Mouse (Mus musculus): ENCODE results near the gene Inha.
A peak's percentile ranks its signal among the peaks of the same experiment; 100 is the strongest.

Gene Inha

GRCm38 (mm10) chr1:75507006-75507405 is at the start of gene Inha:
Gene Inha, plus strand, starts transcription at chr1:75507077.
- DNase-seq: no peak

DNA sequence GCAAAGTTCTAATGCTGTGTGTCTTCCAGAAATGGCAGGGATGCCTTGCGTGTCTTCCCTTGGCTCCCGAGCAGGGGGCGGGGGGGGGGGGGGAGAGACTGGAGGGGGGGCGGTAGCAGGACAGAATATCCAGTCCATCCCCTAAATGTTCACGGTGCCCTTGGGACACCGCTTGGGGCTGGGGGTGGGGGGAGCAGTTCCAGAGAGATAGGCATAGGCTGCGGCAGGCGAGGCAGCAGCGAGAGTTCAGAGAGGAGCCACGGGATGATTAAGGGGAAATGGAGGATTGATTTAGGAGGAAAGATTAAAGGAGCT is 49.2 kb upstream of the Inha start:
- DNase-seq: no peak

DNA sequence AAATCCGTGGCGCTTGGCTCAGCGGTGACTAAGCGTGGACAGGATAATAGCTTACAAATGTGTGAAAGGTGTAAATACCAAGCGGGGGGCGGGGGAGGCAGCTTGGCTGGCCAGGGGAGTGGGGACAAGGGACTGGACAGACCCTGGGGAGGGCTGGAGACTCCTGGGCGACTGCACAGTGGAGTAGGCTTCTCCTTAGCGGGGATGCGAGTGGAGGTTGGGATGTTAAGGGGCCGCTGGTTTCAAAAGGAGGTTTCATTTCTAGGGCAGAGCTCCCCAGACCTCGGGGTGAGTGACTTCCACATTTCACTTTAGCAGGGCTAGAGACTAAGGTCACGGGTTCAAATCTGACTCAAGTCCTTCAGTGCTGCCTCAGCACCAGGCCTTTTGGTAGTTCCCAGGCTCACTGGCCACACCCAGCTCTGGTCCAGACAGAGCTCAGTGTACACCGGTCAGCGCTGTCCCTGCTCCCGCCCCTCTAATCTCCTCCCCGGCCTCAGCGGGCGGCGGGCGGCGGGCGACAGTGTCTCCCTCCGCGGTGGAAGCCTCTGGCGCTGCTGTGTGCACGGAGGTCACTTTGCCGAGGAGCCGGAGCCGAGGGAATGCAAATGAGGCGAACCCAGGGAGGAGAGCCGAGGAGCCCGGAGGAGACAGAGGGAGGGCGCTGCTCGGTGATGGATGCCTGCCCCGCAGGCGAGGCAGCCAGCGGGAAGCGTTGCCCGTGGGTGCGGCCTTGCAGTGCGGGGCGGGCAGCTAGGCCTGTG is 48.7 kb upstream of the Inha start:
- no peak for DNase-seq

DNA sequence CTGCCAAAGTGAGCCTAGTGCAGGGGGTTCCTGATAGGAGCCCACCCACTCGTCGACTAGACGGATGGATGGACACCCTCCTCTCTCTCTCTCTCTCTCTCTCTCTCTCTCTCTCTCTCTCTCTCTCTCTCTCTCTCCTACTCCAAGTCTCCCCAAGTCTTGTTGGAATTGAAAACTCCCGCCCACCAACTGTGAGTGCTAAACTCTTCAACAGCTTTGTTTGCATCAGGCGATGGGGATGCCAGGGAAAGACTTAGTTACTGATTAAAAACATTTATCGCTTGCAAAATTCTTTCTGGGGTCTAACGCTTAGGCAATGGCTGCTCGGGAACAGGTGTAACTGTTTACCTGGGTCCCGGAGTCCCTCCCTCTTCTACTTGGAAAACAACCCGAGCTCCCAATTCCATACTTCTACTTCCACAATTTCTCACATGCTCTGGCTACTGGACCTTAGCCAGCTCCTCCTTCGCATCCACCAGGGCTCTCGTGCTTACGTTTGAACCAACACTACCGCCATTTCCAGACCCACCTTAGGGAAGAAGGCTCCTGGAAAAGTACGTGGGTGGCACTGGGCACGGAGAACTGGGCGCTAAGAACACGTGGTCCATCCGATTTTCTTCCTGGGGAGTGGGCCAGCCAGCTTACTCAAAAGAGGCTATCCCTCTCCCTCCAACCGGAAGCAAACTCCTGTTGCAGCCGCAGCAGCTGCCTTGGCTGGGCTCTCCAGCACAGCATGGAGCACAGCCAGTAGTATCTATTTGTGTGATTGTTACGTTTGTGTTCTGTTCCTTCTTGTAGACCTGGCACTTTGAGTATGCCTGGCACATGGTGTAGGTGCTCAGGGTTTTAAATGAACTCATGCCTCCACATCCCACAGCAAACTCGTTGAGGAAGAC is 47.8 kb upstream of the Inha start:
- DNase-seq: peak; percentile 68

DNA sequence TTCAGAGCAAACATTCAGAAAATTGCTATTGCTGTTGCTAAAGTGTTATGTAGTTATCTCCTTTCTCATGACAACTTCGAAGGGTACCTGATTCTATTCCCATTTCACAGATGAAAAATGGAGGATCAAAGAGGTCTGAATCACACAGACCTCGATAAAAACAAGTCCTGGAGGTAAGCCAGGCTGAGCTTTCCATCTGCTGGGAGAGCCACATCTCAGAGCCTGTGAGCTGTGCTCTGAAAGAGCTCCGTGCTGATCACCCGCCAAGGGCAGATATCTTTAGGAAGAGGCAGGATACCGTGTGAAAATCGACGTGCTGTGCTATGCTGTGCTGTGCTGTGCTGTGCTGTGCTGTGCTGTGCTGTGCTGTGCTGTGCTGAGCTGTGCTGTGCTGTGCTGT is 46.6 kb upstream of the Inha start:
- DNase-seq: no peak

- no peak for DNase-seq
Measured at GRCm38 (mm10) chr1:75462636-75463035, 44.2 kb upstream of the Inha start.

DNA sequence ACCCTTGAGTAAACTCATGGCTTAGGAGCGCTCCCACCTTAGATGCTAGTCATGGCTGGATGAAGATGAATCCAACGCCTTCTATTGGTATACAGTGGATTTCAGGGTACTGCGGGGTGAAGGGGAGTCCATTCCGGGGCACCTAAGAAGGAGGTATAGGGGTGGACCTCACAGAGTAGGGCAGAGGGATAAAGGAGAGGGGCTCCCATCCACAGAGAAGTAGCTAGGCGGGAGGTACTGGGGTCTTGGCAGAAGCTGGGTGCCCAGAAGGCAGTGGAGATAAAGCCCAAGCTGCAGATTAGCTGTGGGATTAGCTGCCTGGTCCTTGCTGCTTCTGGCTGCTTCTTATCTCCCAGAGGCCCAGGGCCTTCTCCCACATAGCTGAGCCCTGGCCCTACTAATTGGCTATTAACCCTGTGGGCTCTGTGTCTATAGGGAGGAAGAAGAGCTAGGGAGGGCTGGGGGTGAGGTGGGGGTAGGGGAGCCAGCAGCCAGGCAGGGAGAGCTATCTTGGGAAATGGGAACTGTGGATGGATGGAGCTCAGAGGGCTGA is 43.1 kb upstream of the Inha start:
- DNase-seq: no peak

- peak; percentile 78 for DNase-seq
Measured at GRCm38 (mm10) chr1:75467215-75467927, 39.5 kb upstream of the Inha start.

DNA sequence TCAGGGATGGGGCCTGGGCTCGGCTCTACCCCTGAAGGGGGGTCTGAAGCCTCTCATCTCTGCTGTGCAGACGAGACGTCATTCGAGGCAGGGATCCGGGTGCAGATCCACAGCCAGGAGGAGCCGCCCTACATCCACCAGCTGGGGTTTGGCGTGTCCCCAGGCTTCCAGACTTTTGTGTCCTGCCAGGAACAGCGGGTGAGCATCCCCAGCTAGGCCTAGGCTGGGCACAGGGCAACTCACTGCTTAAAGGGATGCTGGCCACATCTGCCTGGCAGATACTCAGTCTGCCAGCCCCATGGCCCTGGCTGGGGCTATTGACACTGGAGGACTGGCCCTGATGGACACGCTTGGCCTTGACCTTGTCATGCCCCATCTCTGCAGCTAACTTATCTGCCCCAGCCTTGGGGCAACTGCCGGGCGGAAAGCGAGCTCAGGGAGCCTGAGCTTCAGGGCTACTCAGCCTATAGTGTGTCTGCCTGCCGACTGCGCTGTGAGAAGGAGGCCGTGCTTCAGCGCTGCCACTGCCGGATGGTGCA is 37.5 kb upstream of the Inha start:
- no peak for DNase-seq

- no peak for DNase-seq
Measured at GRCm38 (mm10) chr1:75476441-75476840, 30.4 kb upstream of the Inha start.

- peak; percentile 83 for DNase-seq
Measured at GRCm38 (mm10) chr1:75477264-75477965, 29.5 kb upstream of the Inha start.

DNA sequence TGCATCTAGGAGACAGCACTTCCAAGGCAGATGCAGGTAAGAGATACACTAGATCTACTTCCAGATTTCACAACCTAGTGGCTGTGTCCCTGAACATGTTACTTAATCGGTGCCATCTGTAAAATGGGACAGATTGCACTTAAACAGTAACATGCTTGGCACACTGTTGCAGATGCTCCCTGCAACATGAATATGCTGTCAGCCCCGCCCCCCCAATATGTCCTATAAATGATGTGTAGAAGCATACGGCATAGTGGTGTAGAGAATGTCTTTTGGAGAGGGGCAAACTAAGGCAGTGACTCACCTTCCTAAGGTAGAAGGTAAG is 28.9 kb upstream of the Inha start:
- no peak for DNase-seq

DNA sequence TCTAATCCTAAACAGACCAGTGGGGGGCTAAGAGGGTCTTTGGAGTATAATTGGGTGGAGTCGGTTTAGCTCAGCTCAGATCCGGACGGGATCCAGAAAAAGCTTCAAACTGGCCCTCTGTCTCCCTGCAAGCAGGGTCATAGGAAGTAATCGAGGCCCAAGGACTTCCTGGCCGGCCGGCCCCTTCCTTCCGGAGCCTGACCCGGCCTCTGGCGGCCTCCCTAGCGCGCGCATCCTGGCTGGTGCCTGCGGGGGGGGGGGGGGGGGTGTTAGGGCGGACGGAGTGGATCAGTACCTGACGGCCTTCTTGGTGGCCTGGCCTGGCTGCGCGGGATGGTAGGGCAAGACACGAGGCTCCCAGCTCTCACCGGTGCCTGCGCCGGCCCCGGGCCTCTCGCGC is 28.4 kb upstream of the Inha start:
- no peak for DNase-seq

DNA sequence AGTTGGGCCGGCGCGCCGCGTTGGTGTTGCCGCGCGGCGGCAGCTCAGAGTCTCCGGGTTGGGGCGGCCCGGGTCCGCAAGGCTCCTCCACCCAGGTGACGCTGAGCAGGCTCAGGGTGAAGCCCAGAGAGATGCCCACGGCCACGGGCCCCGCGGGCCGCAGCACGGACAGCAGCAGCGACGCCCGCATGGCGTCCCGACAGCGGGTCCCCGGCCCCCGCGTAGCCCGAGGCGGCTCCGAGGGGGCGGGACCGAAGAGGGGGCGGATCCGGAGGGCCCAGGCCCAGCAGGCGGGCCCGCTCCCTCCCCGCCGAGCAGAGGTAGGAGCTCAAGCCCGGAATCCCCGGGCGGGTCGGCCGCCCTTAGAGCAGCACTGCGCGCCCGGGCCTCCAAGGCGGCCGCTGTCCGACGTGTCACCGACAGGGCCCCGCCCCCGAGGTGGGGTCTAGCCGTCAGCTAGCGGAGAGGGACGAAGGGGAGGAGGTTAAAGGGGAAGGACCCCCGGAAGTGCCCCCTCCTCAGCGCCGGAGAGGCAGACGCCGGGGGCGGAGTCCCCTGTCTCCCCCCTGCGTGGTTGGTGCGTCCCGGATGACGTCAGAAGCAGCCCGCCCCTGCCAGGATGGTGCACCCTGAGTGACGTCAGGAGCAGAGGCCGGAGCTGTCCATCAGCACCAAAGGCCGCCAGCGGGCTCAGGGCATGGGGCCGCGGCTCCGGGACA is 27.8 kb upstream of the Inha start, which contains the start of the genes Chpf and Tmem198:
TSS of gene Chpf (minus strand) at position 392 of the 719 bp plus-strand sequence.
TSS of gene Tmem198 (plus strand) at position 617 of the 719 bp plus-strand sequence.
- peak; percentile 95 for DNase-seq

DNA sequence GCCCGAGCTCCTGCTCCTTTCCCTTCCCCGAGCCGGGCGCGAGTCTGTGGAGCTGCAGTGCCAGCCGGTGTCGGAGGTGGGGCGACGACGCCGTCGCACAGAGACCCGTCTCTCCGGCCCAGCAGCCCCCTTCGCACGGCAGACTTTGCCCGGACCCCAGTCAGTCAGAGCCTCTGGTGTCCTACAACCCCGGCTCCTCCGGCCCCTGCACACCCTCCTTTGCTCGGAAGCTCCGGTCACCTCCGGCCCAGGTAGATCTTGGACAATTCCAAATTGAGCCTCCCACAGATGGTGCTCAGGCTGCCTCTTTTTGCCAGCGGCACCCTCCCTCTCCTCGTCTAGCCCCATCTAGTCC is 27.3 kb upstream of the Inha start:
- no peak for DNase-seq

- DNase-seq: no peak
Measured at GRCm38 (mm10) chr1:75480036-75480435, 26.8 kb upstream of the Inha start.

GRCm38 (mm10) chr1:75480735-75481134 is 26.1 kb upstream of the Inha start:
- no peak for DNase-seq

- DNase-seq: no peak
Measured at GRCm38 (mm10) chr1:75486561-75486960, 20.3 kb upstream of the Inha start.

GRCm38 (mm10) chr1:75487040-75487404 is 19.9 kb upstream of the Inha start:
- DNase-seq: no peak

GRCm38 (mm10) chr1:75487405-75488161 is 19.3 kb upstream of the Inha start:
- DNase-seq: peak; percentile 71

Data from right cerebral cortex, postnatal 14 days (tissue).